Mouse (Mus musculus): ENCODE measurements around the gene Tshb.

GRCm38 (mm10) chr3:102755801-102756200 lies 26.7 kb downstream of the Tshb start:
- TF ChIP-seq POLR2A (IDR thresholded peaks at IDR 0.05; ENCODE audit: borderline replicate concordance, control insufficient read depth, low read depth, low read length) (no peak), CTCF (IDR thresholded peaks at IDR 0.05; ENCODE audit: control insufficient read depth, insufficient read depth, low read length) (no peak)
